Mouse (Mus musculus) liver, adult 2 months (tissue): Measurements from ENCODE around the gene Fbxo21.

Experiments used
- CTCF ChIP-seq: fragments of 200-500 bp; IDR thresholded peaks from 2 replicates; pipeline ENCODE4 v1.5.1; 2011; ENCODE audit warnings: low read depth, low read length, control low read depth
- POLR2A ChIP-seq: fragments of 200-500 bp; IDR thresholded peaks from 2 replicates; pipeline ENCODE4 v1.6.1; 2011; ENCODE audit warnings: low read length, control low read depth; ENCODE audit not compliant: insufficient read depth; ENCODE audit errors: extremely low read depth

GRCm38 (mm10) chr5:117988367-117988766 lies 11.8 kb downstream of the Fbxo21 start:
- TF ChIP-seq CTCF, result no peak
- no peak for TF ChIP-seq POLR2A
